Mouse (Mus musculus): Measurements from ENCODE around the gene Ttc8. TPM values are rescaled to one million over a fixed set of nuclear protein-coding genes. Genes with fewer than 3 reads are reported as not detected.

The Ttc8 gene
- polyA plus RNA-seq (2012; rRNA removed) (40.8 and 42.4 TPM in 2 replicates), polyA plus RNA-seq (2014; fragmentation: Nextera tagmentation; extraction: Ambion mirVana) (23.9 and 31.1 TPM in 2 replicates)

DNA sequence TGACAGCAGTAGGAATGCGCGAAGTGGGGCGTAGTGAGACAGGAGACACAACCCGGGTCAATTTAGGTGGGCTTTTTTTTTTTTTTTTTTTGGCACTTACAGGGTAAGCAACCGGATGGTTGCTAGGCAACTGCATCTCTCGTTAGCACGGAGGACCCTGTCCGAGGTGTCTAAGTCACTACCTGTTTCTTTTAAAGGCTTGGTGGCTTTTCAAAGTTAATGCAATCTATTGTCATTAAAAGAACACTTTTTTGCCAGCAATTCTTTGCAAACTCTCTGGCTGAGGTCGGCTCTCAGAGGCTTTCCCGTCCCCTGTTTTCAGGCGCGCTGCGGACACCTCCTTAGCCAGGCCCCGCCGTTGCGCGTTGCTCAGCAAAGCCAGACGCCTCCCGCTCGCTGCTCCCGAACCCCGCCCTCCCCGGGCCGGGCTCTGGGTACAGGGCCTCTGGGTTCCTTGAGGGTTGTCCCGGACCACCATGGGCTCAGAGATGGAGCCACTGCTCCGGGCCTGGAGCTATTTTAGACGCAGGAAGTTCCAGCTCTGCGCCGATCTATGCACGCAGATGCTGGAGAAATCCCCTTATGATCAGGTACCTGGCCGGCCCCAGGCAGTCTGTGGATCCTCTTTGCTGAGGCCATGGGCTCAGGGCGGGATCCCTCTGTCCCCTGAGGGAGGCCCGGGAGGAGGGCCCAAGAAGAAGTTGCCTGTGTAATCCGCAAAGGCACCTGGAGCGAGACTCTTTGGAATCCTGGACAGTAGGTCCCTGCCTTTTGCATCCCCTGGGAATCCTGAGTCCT lies at the start of gene Ttc8:
Ttc8 (plus strand) TSS at position 381 of the 798 bp plus-strand sequence.
- WGBS: under 1% methylated on average over 35 of the region's 35 CpGs
- Histone ChIP-seq H3K9ac (ENCODE audit: low read depth, low read length, severe bottlenecking) (peak within 1 kb of the TSS; percentile 85), H3K4me2 (replicated peaks; ENCODE audit: low read depth, low read length, severe bottlenecking) (peak within 1 kb of the TSS; percentile 83), H3K27ac (replicated peaks; ENCODE audit: low read depth, low read length) (peak within 1 kb of the TSS; percentile 76), H3K4me3 (replicated peaks; ENCODE audit: low read length) (peak within 1 kb of the TSS; percentile 72), H3K36me3 (ENCODE audit: control insufficient read depth, insufficient read depth, low read length) (no peaks in the 10 kb centered on the region), H3K4me1 (ENCODE audit: control insufficient read depth, insufficient read depth, low read length) (no peaks in the 10 kb centered on the region), H3K9me3 (ENCODE audit: control insufficient read depth, low read length) (no peaks in the 10 kb centered on the region), H3K27me3 (ENCODE audit: control insufficient read depth, insufficient read depth, low read length) (no peaks in the 10 kb centered on the region)
- ATAC-seq (ENCODE audit: low FRiP score, low read depth): peak; percentile 100
- DNase-seq (ENCODE audit: low spot score): peak; percentile 92
- peak; percentile 80; the same call in 1 of the 2 replicates for TF ChIP-seq POLR2A (IDR thresholded peaks at IDR 0.05; ENCODE audit: borderline replicate concordance, extremely low read depth, insufficient read depth, insufficient read length)

DNA sequence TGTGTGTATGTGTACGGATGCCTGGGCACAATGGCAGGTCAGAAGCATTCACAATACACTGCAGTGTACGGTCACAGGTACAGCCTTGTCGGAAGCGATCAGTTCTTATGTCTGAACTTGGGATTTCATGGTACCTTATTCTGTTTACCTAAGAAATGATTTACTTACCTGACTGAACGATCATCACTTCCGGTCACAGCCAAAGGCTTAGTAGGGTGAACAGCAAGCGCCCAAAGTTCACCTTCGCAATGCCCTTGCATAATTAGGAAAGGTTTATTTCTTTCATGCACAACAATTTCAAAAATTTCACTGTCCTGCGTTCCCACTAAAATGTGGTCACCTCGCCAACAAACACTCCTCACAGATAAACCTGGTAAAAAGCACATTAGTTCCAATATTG lies 47.5 kb upstream of the Ttc8 start:
- WGBS: 93% methylated on average over 10 of the region's 10 CpGs

DNA sequence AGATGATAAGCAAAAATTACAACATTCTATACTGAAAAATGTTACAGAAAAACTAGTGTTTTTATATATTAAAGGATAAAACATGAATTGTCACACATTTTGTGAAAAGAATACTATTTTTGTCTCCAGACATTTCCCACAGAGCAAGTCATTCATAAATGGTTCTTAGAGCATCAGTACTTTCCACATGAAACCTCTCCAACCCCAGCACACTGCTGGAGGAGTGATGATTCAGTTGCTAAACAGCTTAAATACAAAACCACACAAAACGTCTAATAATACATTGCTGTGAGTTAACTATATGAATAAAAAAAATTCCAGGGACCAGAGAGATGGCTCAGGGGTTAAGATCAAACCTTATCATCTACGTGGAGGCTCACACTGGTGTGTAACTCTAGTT lies 45.2 kb upstream of the Ttc8 start:
- Histone ChIP-seq H3K4me1 (ENCODE audit: control insufficient read depth, insufficient read depth, low read length) (no peaks in the 10 kb centered on the region), H3K27ac (replicated peaks; ENCODE audit: low read depth, low read length) (no peak overlapping the region), H3K4me2 (replicated peaks; ENCODE audit: low read depth, low read length, severe bottlenecking) (no peak overlapping the region), H3K9ac (ENCODE audit: low read depth, low read length, severe bottlenecking) (no peak overlapping the region), H3K36me3 (ENCODE audit: control insufficient read depth, insufficient read depth, low read length) (no peaks in the 10 kb centered on the region), H3K27me3 (ENCODE audit: control insufficient read depth, insufficient read depth, low read length) (no peaks in the 10 kb centered on the region), H3K9me3 (ENCODE audit: control insufficient read depth, low read length) (no peaks in the 10 kb centered on the region), H3K4me3 (replicated peaks; ENCODE audit: low read length) (no peak overlapping the region)
- no peak for ATAC-seq (ENCODE audit: low FRiP score, low read depth)
- DNase-seq (ENCODE audit: low spot score): no peak
- 55% methylated on average over 2 of the region's 2 CpGs for WGBS
- TF ChIP-seq POLR2A (IDR thresholded peaks at IDR 0.05; ENCODE audit: borderline replicate concordance, extremely low read depth, insufficient read depth, insufficient read length): no peak

More for the DNA sequence above, 47.5 kb upstream of the Ttc8 start:
- TF ChIP-seq POLR2A (IDR thresholded peaks at IDR 0.05; ENCODE audit: borderline replicate concordance, extremely low read depth, insufficient read depth, insufficient read length): no peak
- Histone ChIP-seq H3K27me3 (ENCODE audit: control insufficient read depth, insufficient read depth, low read length) (no peaks in the 10 kb centered on the region), H3K27ac (replicated peaks; ENCODE audit: low read depth, low read length) (no peak overlapping the region), H3K4me3 (replicated peaks; ENCODE audit: low read length) (no peak overlapping the region), H3K9ac (ENCODE audit: low read depth, low read length, severe bottlenecking) (no peak overlapping the region), H3K4me2 (replicated peaks; ENCODE audit: low read depth, low read length, severe bottlenecking) (no peak overlapping the region), H3K9me3 (ENCODE audit: control insufficient read depth, low read length) (no peaks in the 10 kb centered on the region), H3K4me1 (ENCODE audit: control insufficient read depth, insufficient read depth, low read length) (no peaks in the 10 kb centered on the region), H3K36me3 (ENCODE audit: control insufficient read depth, insufficient read depth, low read length) (no peaks in the 10 kb centered on the region)
- ATAC-seq (ENCODE audit: low FRiP score, low read depth): no peak
- DNase-seq (ENCODE audit: low spot score): no peak

DNA sequence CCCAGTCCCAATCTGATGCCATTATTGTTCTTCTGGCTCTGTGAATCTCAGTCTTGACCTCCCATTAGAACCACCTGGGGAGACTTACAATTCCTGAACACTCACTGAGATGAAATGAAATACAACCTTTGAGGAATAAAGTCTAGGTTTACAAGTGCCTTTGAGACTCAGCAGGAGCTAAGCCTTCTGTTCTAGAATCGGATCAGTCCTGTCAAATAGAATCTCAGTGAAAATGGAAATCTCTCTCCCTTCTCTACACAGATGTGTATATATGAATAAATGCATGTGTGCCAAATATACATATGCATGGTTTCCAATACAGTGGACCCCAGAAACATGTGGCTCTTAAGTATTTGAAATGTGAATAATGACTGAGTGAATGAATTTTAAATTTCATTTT lies 41.7 kb upstream of the Ttc8 start:
- WGBS: 25% methylated on average over 1 of the region's 1 CpGs
- Histone ChIP-seq H3K36me3 (ENCODE audit: control insufficient read depth, insufficient read depth, low read length) (no peaks in the 10 kb centered on the region), H3K4me1 (ENCODE audit: control insufficient read depth, insufficient read depth, low read length) (no peaks in the 10 kb centered on the region), H3K9me3 (ENCODE audit: control insufficient read depth, low read length) (no peaks in the 10 kb centered on the region), H3K4me2 (replicated peaks; ENCODE audit: low read depth, low read length, severe bottlenecking) (no peak overlapping the region), H3K9ac (ENCODE audit: low read depth, low read length, severe bottlenecking) (no peak overlapping the region), H3K4me3 (replicated peaks; ENCODE audit: low read length) (no peak overlapping the region), H3K27me3 (ENCODE audit: control insufficient read depth, insufficient read depth, low read length) (no peaks in the 10 kb centered on the region), H3K27ac (replicated peaks; ENCODE audit: low read depth, low read length) (no peak overlapping the region)
- no peak for DNase-seq (ENCODE audit: low spot score)
- TF ChIP-seq POLR2A (IDR thresholded peaks at IDR 0.05; ENCODE audit: borderline replicate concordance, extremely low read depth, insufficient read depth, insufficient read length): no peak
- no peak for ATAC-seq (ENCODE audit: low FRiP score, low read depth)

DNA sequence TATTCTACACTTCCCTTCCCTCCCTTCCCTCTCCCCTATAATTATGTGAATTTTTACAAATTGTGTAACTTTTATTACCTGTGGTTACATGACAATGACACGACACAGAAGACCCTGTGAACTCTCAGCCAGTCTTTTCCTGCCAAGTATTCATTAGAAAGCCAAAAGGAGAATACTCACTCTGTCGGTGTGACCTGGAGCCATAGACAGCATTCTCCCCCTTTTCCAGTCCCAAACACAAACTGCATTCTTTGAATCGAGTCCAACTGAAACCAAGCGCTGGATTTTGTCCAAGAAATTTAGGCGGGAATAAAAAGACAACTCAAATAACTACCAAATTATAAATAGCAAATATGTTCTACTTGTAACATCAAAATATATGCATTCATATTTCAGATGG lies 38.6 kb upstream of the Ttc8 start:
- Histone ChIP-seq H3K27ac (replicated peaks; ENCODE audit: low read depth, low read length) (no peak overlapping the region), H3K36me3 (ENCODE audit: control insufficient read depth, insufficient read depth, low read length) (no peaks in the 10 kb centered on the region), H3K4me2 (replicated peaks; ENCODE audit: low read depth, low read length, severe bottlenecking) (no peak overlapping the region), H3K4me1 (ENCODE audit: control insufficient read depth, insufficient read depth, low read length) (no peaks in the 10 kb centered on the region), H3K4me3 (replicated peaks; ENCODE audit: low read length) (no peak overlapping the region), H3K27me3 (ENCODE audit: control insufficient read depth, insufficient read depth, low read length) (no peaks in the 10 kb centered on the region), H3K9me3 (ENCODE audit: control insufficient read depth, low read length) (no peaks in the 10 kb centered on the region), H3K9ac (ENCODE audit: low read depth, low read length, severe bottlenecking) (no peak overlapping the region)
- DNase-seq (ENCODE audit: low spot score) (peak; percentile 7), ATAC-seq (ENCODE audit: low FRiP score, low read depth) (no peak)
- TF ChIP-seq POLR2A (IDR thresholded peaks at IDR 0.05; ENCODE audit: borderline replicate concordance, extremely low read depth, insufficient read depth, insufficient read length): no peak
- WGBS: 47% methylated on average over 5 of the region's 5 CpGs

Measured in limb, embryonic 14.5 days (tissue).